Mouse (Mus musculus): Measurements from ENCODE around the gene Etnk1. TPM values are rescaled to one million over a fixed set of nuclear protein-coding genes. Genes with fewer than 3 reads are reported as not detected.

The Etnk1 gene
- polyA plus RNA-seq, 1 experiment from 2014 or later, result 16.1 TPM

Other genes starting within 250 kb of the Etnk1 start
- 0.74 TPM in 2 replicates for gene St8sia1, start 202.8 kb upstream of the Etnk1 start, polyA plus RNA-seq (2015; fragmentation: Nextera tagmentation; extraction: Ambion mirVana)
- 23.2 and 23.7 TPM in 2 replicates for gene C2cd5, start 67.1 kb upstream of the Etnk1 start, polyA plus RNA-seq (2015; fragmentation: Nextera tagmentation; extraction: Ambion mirVana)

Data from limb, embryonic 15.5 days (tissue).